Mouse (Mus musculus): Measurements from ENCODE around the gene Baiap3. TPM values are rescaled to one million over a fixed set of nuclear protein-coding genes. Genes with fewer than 3 reads are reported as not detected.

The Baiap3 gene
- polyA plus RNA-seq, 1 experiment from 2014 or later: 1.0 TPM

DNA sequence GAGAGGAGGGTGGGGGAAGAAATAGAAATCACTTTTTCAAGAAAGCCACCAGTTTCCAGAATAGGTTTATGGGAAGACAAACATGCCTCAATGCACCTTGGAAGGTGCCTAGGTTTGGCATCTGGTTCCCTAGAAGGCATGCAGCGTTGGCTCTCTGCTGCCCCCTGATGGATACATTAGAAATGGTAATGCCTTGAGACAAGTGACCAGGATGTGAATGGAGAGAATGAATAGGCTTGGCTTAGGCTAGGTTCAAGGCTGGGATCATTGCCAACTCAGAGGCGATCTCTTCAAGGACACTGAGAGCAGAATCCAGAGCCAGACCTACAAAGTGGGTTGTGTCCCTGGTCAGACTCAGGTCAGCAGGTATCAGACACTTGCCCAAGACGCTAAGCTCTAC, 28.9 kb upstream of the Baiap3 start:
- WGBS: 19% methylated on average over 3 of the region's 3 CpGs
- TF ChIP-seq CTCF (IDR thresholded peaks at IDR 0.05; ENCODE audit: low read depth): peak; percentile 97
- Histone ChIP-seq H3K9me3 (replicated peaks; ENCODE audit: low read length) (no peaks in the 10 kb centered on the region), H3K27me3 (ENCODE audit: insufficient read depth, low read length) (no peaks in the 10 kb centered on the region), H3K4me3 (replicated peaks; ENCODE audit: low read depth, low read length) (no peak overlapping the region), H3K4me1 (replicated peaks; ENCODE audit: insufficient read depth, low read length) (no peaks in the 10 kb centered on the region), H3K4me2 (ENCODE audit: low read length) (no peak overlapping the region), H3K36me3 (ENCODE audit: insufficient read depth, low read length) (no peaks in the 10 kb centered on the region), H3K9ac (ENCODE audit: low read depth, low read length) (no peak overlapping the region), H3K27ac (no peak overlapping the region)
- DNase-seq (ENCODE audit: low spot score) (peak; percentile 73), ATAC-seq (replicated peaks; ENCODE audit: low FRiP score, low read depth) (no peak)

DNA sequence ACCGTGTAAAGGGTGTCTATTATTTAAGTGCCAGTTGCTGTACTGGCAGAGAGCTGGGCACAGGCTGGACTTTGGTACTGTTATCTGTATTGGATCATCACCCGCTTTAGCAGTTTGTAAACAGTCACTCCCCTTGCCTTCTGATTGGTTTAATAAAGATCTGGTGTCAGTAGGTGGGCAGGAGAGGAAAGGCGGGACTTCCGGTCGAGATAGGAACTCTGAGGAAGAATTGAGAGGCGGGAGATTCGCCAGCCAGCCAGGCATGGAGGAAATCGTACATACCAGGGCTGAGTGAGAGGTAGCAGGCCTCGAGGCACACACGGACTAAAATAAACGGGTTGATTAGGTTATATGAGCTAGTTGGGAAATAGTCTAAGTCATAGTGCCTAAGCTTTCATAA, 26.0 kb upstream of the Baiap3 start:
- no peak overlapping the region for H3K27ac ChIP-seq
- 33% methylated on average over 11 of the region's 11 CpGs for WGBS
- no peak overlapping the region for H3K9ac ChIP-seq (ENCODE audit: low read depth, low read length)
- no peaks in the 10 kb centered on the region for H3K4me1 ChIP-seq (replicated peaks; ENCODE audit: insufficient read depth, low read length)
- no peaks in the 10 kb centered on the region for H3K36me3 ChIP-seq (ENCODE audit: insufficient read depth, low read length)
- no peak overlapping the region for H3K4me3 ChIP-seq (replicated peaks; ENCODE audit: low read depth, low read length)
- H3K27me3 ChIP-seq (ENCODE audit: insufficient read depth, low read length): no peaks in the 10 kb centered on the region
- H3K4me2 ChIP-seq (ENCODE audit: low read length): no peak overlapping the region
- ATAC-seq (replicated peaks; ENCODE audit: low FRiP score, low read depth) (no peak), DNase-seq (ENCODE audit: low spot score) (peak; percentile 51)
- no peaks in the 10 kb centered on the region for H3K9me3 ChIP-seq (replicated peaks; ENCODE audit: low read length)
- no peak for TF ChIP-seq CTCF (IDR thresholded peaks at IDR 0.05; ENCODE audit: low read depth)

DNA sequence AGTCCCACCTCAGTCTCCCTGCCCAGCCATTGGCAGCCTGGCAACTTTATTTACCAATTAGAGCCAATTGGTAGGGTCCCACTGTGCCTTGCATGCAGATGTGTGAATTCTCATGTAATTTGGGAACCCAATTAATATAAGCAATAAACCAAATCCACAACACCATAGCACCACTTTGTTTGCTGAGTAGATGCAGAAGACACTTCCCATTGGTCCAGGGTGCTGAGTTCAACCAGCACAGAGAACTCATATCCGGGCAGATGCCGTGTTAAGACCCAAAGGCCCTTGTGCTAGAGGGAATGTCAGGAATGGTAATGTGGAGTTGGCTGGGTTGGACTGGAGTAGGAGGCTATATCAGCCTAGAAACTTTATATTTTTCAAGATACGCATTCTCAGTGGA, 19.7 kb upstream of the Baiap3 start:
- peaks cover 12% of the 10 kb centered on the region; the same call in 1 of the 2 replicates for H3K4me1 ChIP-seq (replicated peaks; ENCODE audit: insufficient read depth, low read length)
- ATAC-seq (replicated peaks; ENCODE audit: low FRiP score, low read depth): no peak
- H3K27ac ChIP-seq: no peak overlapping the region
- WGBS: 94% methylated on average over 3 of the region's 3 CpGs
- no peak overlapping the region for H3K9ac ChIP-seq (ENCODE audit: low read depth, low read length)
- H3K4me2 ChIP-seq (ENCODE audit: low read length): no peak overlapping the region
- TF ChIP-seq CTCF (IDR thresholded peaks at IDR 0.05; ENCODE audit: low read depth): no peak
- H3K9me3 ChIP-seq (replicated peaks; ENCODE audit: low read length): no peaks in the 10 kb centered on the region
- H3K27me3 ChIP-seq (ENCODE audit: insufficient read depth, low read length): no peaks in the 10 kb centered on the region
- no peaks in the 10 kb centered on the region for H3K36me3 ChIP-seq (ENCODE audit: insufficient read depth, low read length)
- DNase-seq (ENCODE audit: low spot score): no peak
- no peak overlapping the region for H3K4me3 ChIP-seq (replicated peaks; ENCODE audit: low read depth, low read length)

DNA sequence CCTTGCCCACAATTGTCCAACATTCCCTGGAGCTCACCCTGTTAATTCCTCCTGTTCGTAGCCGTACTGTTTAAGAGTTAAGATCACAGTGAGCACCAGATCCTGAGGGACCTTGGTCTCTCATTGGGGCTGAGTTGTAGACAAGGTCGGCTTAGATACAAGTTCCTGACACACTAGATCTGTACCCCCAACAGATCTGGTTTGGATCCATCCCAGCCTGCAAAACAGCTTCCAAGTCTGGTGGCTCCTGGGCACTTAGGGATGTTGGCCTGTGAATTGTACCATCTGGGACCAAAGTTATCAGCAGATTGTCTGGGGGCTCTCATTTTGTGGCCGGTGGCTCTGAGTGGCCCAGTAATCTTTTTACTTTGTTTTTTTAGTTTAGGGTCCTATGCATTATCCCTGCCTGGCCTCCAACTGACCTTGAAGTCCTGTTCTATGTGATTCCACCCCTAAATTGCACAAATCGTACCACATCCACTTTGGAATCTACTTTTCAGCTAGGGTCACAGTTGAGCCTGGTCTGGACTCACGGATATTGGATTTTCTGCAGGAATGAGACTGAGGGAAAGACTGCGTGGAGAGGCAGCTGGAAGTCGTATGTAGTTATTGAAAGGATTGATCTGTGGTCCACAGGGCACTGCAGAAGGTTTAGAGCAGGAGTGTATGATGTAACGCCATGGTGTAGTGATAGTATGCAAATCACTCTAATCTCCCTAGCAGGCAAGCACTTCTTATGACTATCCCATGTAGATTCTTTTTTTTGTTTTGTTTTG, 18.6 kb upstream of the Baiap3 start, which contains the start of gene Ube2i:
Gene Ube2i (minus strand): TSS at position 52 of the 776 bp plus-strand sequence.
- H3K4me3 ChIP-seq (replicated peaks; ENCODE audit: low read depth, low read length): peak within 1 kb of the TSS; percentile 100
- peak within 1 kb of the TSS; percentile 52 for H3K4me2 ChIP-seq (ENCODE audit: low read length)
- no peak for DNase-seq (ENCODE audit: low spot score)
- peak within 1 kb of the TSS; percentile 99 for H3K27ac ChIP-seq
- peak within 1 kb of the TSS; percentile 100 for H3K9ac ChIP-seq (ENCODE audit: low read depth, low read length)
- WGBS: 84% methylated on average over 9 of the region's 9 CpGs
- H3K4me1 ChIP-seq (replicated peaks; ENCODE audit: insufficient read depth, low read length): peaks cover 19% of the 10 kb centered on the region; the same call in 1 of the 2 replicates
- no peaks in the 10 kb centered on the region for H3K9me3 ChIP-seq (replicated peaks; ENCODE audit: low read length)
- no peaks in the 10 kb centered on the region for H3K27me3 ChIP-seq (ENCODE audit: insufficient read depth, low read length)
- TF ChIP-seq CTCF (IDR thresholded peaks at IDR 0.05; ENCODE audit: low read depth): no peak
- no peak for ATAC-seq (replicated peaks; ENCODE audit: low FRiP score, low read depth)
- no peaks in the 10 kb centered on the region for H3K36me3 ChIP-seq (ENCODE audit: insufficient read depth, low read length)

DNA sequence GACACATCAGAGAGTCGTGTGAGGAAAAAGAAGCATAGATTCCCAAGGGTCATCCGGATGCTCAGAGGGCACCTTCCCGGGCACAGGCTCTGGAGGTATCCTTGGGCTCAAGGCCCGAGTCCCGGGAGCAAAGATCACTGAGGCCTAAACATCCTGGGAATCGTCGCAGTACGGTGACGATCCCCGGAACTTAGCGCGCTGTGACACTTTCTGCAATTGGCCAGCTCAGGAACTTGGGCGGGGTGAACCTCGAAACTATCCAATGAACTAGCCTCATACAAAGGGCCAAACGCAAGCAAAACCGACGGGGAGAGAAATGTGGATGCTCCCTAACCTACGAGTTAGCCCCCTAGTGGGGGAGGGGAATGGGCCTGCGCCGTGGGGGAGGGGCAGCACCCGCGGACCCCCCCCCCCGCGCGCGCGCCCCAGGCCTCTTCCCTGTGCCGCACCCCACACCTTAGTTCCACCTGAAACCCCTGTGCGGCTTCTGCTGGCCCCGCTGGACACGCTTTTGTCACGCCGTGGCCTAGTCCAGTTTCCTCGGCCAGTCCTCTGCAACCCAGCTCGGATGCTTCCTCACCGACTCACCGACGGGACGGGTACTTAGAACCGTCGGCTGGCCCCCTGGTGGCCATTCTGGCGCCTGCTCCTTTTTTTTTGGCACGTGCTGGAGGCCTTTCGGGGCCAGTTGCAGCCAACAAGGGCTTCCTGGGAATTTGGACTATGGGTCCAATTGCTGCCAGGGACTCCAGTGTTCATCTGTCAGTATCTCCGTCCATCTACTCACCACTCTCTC, 17.7 kb upstream of the Baiap3 start:
- H3K9ac ChIP-seq (ENCODE audit: low read depth, low read length): peak overlapping the region; percentile 100
- peak overlapping the region; percentile 99 for H3K27ac ChIP-seq
- H3K36me3 ChIP-seq (ENCODE audit: insufficient read depth, low read length): peaks cover 2% of the 10 kb centered on the region; the same call in 1 of the 2 replicates
- WGBS: 0% methylated on average over 40 of the region's 45 CpGs
- H3K9me3 ChIP-seq (replicated peaks; ENCODE audit: low read length): no peaks in the 10 kb centered on the region
- peak overlapping the region; percentile 52 for H3K4me2 ChIP-seq (ENCODE audit: low read length)
- TF ChIP-seq CTCF (IDR thresholded peaks at IDR 0.05; ENCODE audit: low read depth): peak; percentile 86
- peaks cover 19% of the 10 kb centered on the region; the same call in 1 of the 2 replicates for H3K4me1 ChIP-seq (replicated peaks; ENCODE audit: insufficient read depth, low read length)
- peak overlapping the region; percentile 100 for H3K4me3 ChIP-seq (replicated peaks; ENCODE audit: low read depth, low read length)
- peak; percentile 90 for ATAC-seq (replicated peaks; ENCODE audit: low FRiP score, low read depth)
- H3K27me3 ChIP-seq (ENCODE audit: insufficient read depth, low read length): no peaks in the 10 kb centered on the region
- DNase-seq (ENCODE audit: low spot score): peak; percentile 97

DNA sequence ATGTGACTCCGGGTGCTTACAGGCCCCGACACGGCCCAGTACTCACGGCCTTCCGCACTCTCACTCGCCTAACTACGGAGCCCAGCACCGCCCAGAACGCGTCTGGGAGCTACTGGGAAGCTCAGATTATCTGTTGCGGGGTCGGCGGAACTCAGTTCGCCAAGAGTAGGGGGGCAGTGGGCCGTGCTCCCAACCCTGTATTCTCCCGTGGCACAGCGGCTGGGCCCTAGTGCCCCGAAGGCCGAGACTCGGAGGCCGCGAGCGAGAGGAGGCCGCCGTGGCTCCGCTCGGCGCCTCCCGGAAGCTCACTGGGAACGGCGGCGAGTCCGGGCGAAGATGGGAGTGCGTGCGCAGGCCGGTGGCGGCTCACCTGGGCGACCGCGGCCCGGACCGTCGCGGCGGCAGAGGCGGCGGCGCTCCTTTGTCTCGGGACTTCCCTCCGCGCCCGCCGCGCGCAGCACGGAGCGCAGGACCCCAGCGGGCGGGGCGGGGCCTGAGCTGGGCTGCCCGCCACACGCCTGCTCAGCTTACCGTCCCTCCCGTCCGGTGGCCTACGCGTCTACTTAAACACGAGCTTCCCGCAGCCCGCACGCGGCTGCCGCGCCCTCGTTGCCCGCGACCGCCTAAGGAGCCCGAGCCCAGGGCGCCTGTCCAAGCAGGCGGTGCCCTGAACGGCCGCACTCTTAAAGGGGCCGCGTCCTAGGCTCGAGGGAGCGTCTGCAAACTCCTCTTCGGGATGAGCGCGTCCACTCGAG, 17.0 kb upstream of the Baiap3 start:
- ATAC-seq (replicated peaks; ENCODE audit: low FRiP score, low read depth): peak; percentile 84
- no peaks in the 10 kb centered on the region for H3K9me3 ChIP-seq (replicated peaks; ENCODE audit: low read length)
- DNase-seq (ENCODE audit: low spot score): peak; percentile 93
- peak overlapping the region; percentile 100 for H3K9ac ChIP-seq (ENCODE audit: low read depth, low read length)
- H3K4me3 ChIP-seq (replicated peaks; ENCODE audit: low read depth, low read length): peak overlapping the region; percentile 100
- peak overlapping the region; percentile 99 for H3K27ac ChIP-seq
- H3K4me2 ChIP-seq (ENCODE audit: low read length): peak overlapping the region; percentile 63
- no peaks in the 10 kb centered on the region for H3K27me3 ChIP-seq (ENCODE audit: insufficient read depth, low read length)
- TF ChIP-seq CTCF (IDR thresholded peaks at IDR 0.05; ENCODE audit: low read depth): no peak
- H3K4me1 ChIP-seq (replicated peaks; ENCODE audit: insufficient read depth, low read length): peaks cover 19% of the 10 kb centered on the region; the same call in 1 of the 2 replicates
- peaks cover 10% of the 10 kb centered on the region for H3K36me3 ChIP-seq (ENCODE audit: insufficient read depth, low read length)
- WGBS: under 1% methylated on average over 81 of the region's 92 CpGs

Data from kidney, postnatal 0 days (tissue).